Mouse (Mus musculus) lung, embryonic 14.5 days (tissue): ENCODE data around the gene Efcab12. TPM values are rescaled to one million over a fixed set of nuclear protein-coding genes. Genes with fewer than 3 reads are reported as not detected.
"Not testable (repeated sequence)": the region's sequence is repeated elsewhere in the genome, so short reads cannot be mapped to it uniquely, and the experiment has no call there.

Experiments used
- ATAC-seq: fragments of 200-750 bp; cut with Nextera tagmentation; 2 replicates; pipeline ENCODE4 v1.8.0; 2017; ENCODE audit warnings: mild to moderate bottlenecking, moderate TSS enrichment, moderate library complexity; ENCODE audit not compliant: insufficient read depth
- DNase-seq: peaks from one replicate; pipeline ENCODE4 v3.0.0-alpha.2; 2015
- H3K27ac ChIP-seq: fragments of 300-500 bp; sonication (generic); 2 replicates; pipeline ENCODE4 v1.5.1; 2014; ENCODE audit warnings: low read depth, mild to moderate bottlenecking, moderate library complexity
- H3K27me3 ChIP-seq: fragments of 300-500 bp; sonication (generic); 2 replicates; pipeline ENCODE4 v1.6.1; 2014; ENCODE audit warnings: low read length, control low read depth; ENCODE audit not compliant: insufficient read depth
- H3K36me3 ChIP-seq: fragments of 300-500 bp; sonication (generic); 2 replicates; pipeline ENCODE4 v1.6.1; 2014; ENCODE audit warnings: control low read depth; ENCODE audit not compliant: insufficient read depth
- H3K4me1 ChIP-seq: fragments of 300-500 bp; sonication (generic); 2 replicates; pipeline ENCODE4 v1.6.1; 2014; ENCODE audit warnings: antibody characterized with exemption, control low read depth; ENCODE audit not compliant: insufficient read depth
- H3K4me2 ChIP-seq: fragments of 300-500 bp; sonication (generic); 2 replicates; pipeline ENCODE4 v1.6.1; 2014; ENCODE audit warnings: mild to moderate bottlenecking
- H3K4me3 ChIP-seq: fragments of 300-500 bp; sonication (generic); 2 replicates; pipeline ENCODE4 v1.5.1; 2014; ENCODE audit warnings: low read depth, low read length
- H3K9ac ChIP-seq: fragments of 300-500 bp; sonication (generic); 2 replicates; pipeline ENCODE4 v1.6.1; 2014
- H3K9me3 ChIP-seq: fragments of 300-500 bp; sonication (generic); 2 replicates; pipeline ENCODE4 v1.6.1; 2016; ENCODE audit warnings: low read depth, low read length, control low read depth
- CTCF ChIP-seq: IDR thresholded peaks from 2 replicates; pipeline ENCODE4 v1.5.1; 2016; ENCODE audit warnings: antibody characterized with exemption, low read depth
- WGBS: fragments of 180-500 bp; shearing (Covaris S2); extraction: QIAGEN DNeasy Blood & Tissue Kit; methylation state at CpG from one replicate; pipeline ENCODE4 v1.1.7; 2014; 5-methylcytosine and 5-hydroxymethylcytosine counted together
- polyA plus RNA-seq: library from polyadenylated mRNA; unstranded; fragments of >200 nt; fragmentation: Nextera tagmentation; extraction: Ambion mirVana; gene quantifications from 2 replicates; pipeline ENCODE4 v1.2.1, GENCODE M21; 2014

Efcab12 gene
- 0.80 and 0.87 TPM in 2 replicates for polyA plus RNA-seq

DNA sequence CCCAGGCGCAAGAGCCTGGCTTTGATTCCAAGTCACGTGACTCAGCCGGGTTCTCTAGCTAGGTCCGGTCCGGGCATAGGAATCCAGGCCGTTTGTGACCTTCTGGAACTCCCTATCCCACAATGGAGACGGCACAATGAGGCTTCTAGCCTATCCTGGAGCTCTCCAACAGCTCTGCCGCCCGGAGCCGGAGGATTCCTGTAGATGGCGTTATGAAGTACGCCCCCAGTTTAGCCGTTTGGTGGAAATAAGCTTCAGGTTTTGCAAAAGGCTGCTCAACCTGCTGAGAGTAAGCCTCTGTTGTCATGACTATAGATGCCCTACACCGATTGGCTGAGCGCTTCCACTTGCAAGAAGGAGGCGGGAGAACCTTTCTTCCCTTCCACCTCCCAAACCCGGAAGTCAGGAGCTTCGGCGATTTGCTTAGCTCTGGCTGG, at the start of gene Efcab12:
Efcab12 (minus strand) TSS at position 252 of the 437 bp plus-strand sequence.
- H3K4me3 ChIP-seq: peak within 1 kb of the TSS; percentile 26
- 1% methylated on average over 19 of the region's 19 CpGs for WGBS
- ATAC-seq: peak; percentile 94
- H3K27me3 ChIP-seq: no peaks in the 10 kb centered on the region
- H3K4me1 ChIP-seq: no peaks in the 10 kb centered on the region
- H3K9ac ChIP-seq: peak within 1 kb of the TSS; percentile 24; the same call in 1 of the 2 replicates
- no peak for TF ChIP-seq CTCF
- H3K27ac ChIP-seq: no peak within 1 kb of the TSS
- DNase-seq: peak; percentile 84
- H3K36me3 ChIP-seq: peaks cover 16% of the 10 kb centered on the region; the same call in 1 of the 2 replicates
- H3K4me2 ChIP-seq: peak within 1 kb of the TSS; percentile 62
- no peaks in the 10 kb centered on the region for H3K9me3 ChIP-seq

GRCm38 (mm10) chr6:115886894-115887293, 48.7 kb upstream of the Efcab12 start:
- Histone ChIP-seq H3K4me1 (peaks cover 13% of the 10 kb centered on the region), H3K9me3 (no peaks in the 10 kb centered on the region), H3K9ac (no peak overlapping the region), H3K36me3 (peaks cover 35% of the 10 kb centered on the region), H3K27me3 (no peaks in the 10 kb centered on the region), H3K4me3 (no peak overlapping the region), H3K4me2 (no peak overlapping the region), H3K27ac (no peak overlapping the region)
- WGBS: 48% methylated on average over 4 of the region's 4 CpGs
- no peak for TF ChIP-seq CTCF
- DNase-seq: no peak
- no peak for ATAC-seq

DNA sequence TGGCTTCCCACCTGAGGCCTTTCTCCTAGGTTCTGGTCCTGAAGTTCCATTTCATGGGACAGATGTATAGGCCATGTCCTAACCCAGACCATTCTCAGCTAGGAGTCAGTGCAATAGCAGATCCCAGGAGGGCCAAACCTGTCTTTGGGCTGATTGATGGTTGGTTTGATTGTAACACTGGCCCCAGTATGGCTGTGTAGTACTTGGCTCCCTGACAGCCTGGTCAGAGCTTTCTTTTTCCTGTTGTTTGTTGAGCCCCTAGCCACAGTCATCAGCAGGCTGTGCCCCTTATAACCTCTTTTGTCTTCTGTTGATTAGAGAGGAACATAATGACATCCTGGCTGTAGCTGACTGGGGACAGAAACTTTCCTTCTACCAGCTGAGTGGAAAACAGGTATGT, 45.8 kb upstream of the Efcab12 start:
- H3K4me1 ChIP-seq: peaks cover 4% of the 10 kb centered on the region
- H3K4me3 ChIP-seq: no peak overlapping the region
- DNase-seq (peak; percentile 42), ATAC-seq (peak; percentile 33; the same call in 1 of the 2 replicates)
- no peaks in the 10 kb centered on the region for H3K27me3 ChIP-seq
- no peak for TF ChIP-seq CTCF
- H3K9me3 ChIP-seq: no peaks in the 10 kb centered on the region
- no peak overlapping the region for H3K4me2 ChIP-seq
- H3K27ac ChIP-seq: no peak overlapping the region
- peaks cover 32% of the 10 kb centered on the region for H3K36me3 ChIP-seq
- no peak overlapping the region for H3K9ac ChIP-seq

GRCm38 (mm10) chr6:115880751-115881150, 42.5 kb upstream of the Efcab12 start:
- Histone ChIP-seq H3K27me3 (no peaks in the 10 kb centered on the region), H3K4me1 (peaks cover 8% of the 10 kb centered on the region), H3K9me3 (no peaks in the 10 kb centered on the region), H3K27ac (peak overlapping the region; percentile 67; the same call in 1 of the 2 replicates), H3K9ac (no peak overlapping the region), H3K36me3 (peaks cover 14% of the 10 kb centered on the region), H3K4me2 (no peak overlapping the region), H3K4me3 (no peak overlapping the region)
- 59% methylated on average over 8 of the region's 8 CpGs for WGBS
- ATAC-seq (peak; percentile 30), DNase-seq (peak; percentile 46)
- TF ChIP-seq CTCF: no peak

DNA sequence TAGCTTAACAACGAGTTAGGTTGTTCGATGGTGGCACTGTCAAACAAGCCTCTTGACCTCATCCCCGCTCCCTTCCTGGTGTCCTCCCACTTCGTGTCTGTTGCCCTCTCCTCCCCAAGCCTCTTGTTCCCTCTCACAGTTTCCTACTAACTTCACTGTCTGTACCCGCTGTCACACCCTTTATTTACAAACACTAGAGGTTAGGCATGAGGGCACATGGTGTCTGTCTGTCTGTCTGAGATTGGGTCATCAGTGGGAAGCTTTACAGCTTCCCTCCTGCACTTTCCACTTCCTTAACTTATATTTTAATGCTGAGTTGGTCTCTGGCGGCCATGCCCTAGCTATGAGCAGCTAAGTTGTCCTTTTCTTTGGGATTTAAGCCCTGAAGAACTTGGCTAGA, 41.5 kb upstream of the Efcab12 start:
- H3K27ac ChIP-seq: no peak overlapping the region
- H3K9me3 ChIP-seq: no peaks in the 10 kb centered on the region
- peaks cover 18% of the 10 kb centered on the region for H3K36me3 ChIP-seq
- H3K9ac ChIP-seq: no peak overlapping the region
- no peak overlapping the region for H3K4me3 ChIP-seq
- DNase-seq (no peak), ATAC-seq (no peak)
- H3K4me1 ChIP-seq: peaks cover 8% of the 10 kb centered on the region
- TF ChIP-seq CTCF: no peak
- H3K4me2 ChIP-seq: no peak overlapping the region
- WGBS: 60% methylated on average over 6 of the region's 6 CpGs
- no peaks in the 10 kb centered on the region for H3K27me3 ChIP-seq

DNA sequence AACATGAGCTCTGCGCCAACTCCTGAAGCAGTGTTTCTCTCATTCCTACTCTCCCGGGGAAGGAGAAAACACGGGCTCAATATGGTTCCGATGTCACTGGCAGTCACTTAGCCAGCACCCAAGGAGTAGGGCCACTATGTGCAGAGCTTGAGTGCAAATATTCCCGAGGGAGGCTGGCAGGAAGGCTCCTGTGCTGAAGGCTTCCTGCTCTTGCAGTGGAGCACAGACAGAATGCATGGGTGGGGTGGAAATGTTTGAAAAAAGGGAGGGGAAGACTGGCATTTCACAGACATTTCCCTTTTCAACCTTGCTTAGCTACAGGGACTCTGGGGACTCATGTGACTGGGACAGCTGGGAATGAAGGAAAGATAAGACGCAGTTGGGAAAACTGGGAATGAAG, 40.5 kb upstream of the Efcab12 start:
- H3K4me1 ChIP-seq: peaks cover 8% of the 10 kb centered on the region
- H3K36me3 ChIP-seq: peaks cover 18% of the 10 kb centered on the region
- H3K4me2 ChIP-seq: no peak overlapping the region
- DNase-seq: no peak
- H3K4me3 ChIP-seq: no peak overlapping the region
- ATAC-seq: no peak
- H3K27ac ChIP-seq: peak overlapping the region; percentile 27; the same call in 1 of the 2 replicates
- no peak for TF ChIP-seq CTCF
- no peak overlapping the region for H3K9ac ChIP-seq
- 44% methylated on average over 6 of the region's 6 CpGs for WGBS
- H3K9me3 ChIP-seq: no peaks in the 10 kb centered on the region
- no peaks in the 10 kb centered on the region for H3K27me3 ChIP-seq

DNA sequence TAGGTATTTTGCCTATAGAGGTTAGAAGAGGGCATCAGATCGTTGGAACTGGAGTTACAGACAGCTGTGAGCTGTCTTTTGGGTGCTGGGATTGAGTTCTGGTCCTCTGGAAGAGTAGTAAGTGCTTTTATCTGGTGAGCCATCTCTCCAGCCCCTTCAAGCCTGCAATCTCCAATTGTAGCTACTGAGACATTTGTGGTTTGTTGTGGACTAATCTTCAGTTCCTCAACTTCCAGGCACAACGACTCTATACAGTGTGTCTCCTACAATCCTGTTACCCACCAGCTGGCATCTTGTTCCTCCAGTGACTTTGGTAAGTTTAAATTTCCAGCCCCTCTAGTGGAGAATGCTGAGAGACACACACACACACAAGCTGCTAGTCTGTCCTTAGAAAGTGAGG, 39.0 kb upstream of the Efcab12 start:
- H3K27ac ChIP-seq: no peak overlapping the region
- ATAC-seq (no peak), DNase-seq (no peak)
- WGBS: 79% methylated on average over 2 of the region's 2 CpGs
- H3K4me1 ChIP-seq: peaks cover 8% of the 10 kb centered on the region
- H3K9ac ChIP-seq: no peak overlapping the region
- H3K27me3 ChIP-seq: no peaks in the 10 kb centered on the region
- peaks cover 12% of the 10 kb centered on the region for H3K36me3 ChIP-seq
- no peaks in the 10 kb centered on the region for H3K9me3 ChIP-seq
- H3K4me2 ChIP-seq: no peak overlapping the region
- H3K4me3 ChIP-seq: no peak overlapping the region
- TF ChIP-seq CTCF: no peak

DNA sequence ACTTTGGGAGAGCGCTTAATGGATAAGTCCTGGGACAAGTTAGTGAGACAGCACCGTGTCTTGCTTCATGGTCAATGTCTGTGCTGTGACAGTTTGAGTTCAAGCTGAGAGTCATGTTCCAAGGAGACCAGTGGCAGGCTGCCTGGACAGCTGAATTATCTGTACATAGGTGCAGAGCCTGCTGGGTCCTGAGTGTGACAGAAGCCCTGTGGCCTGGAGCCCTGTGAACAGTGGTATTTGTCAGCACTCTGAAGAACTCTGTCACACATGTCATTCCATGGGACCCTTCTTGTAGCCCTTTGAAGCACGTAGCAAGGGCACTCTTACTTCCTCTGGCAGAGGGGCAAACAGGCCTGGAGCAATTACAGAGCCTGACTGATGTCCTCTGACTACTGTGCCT, 33.1 kb upstream of the Efcab12 start:
- not testable (repeated sequence) for H3K4me3 ChIP-seq, H3K27ac ChIP-seq, ATAC-seq, H3K27me3 ChIP-seq, H3K4me2 ChIP-seq, H3K9ac ChIP-seq, H3K9me3 ChIP-seq, DNase-seq, H3K4me1 ChIP-seq
- no CpG with 5 or more reads among the region's 3 CpGs for WGBS
- H3K36me3 ChIP-seq: peaks cover 12% of the 10 kb centered on the region; the same call in 1 of the 2 replicates

GRCm38 (mm10) chr6:115867157-115867556, 28.9 kb upstream of the Efcab12 start:
- not testable (repeated sequence) for H3K4me1 ChIP-seq, DNase-seq, H3K9me3 ChIP-seq, H3K9ac ChIP-seq, H3K4me2 ChIP-seq, H3K36me3 ChIP-seq, H3K27me3 ChIP-seq, H3K4me3 ChIP-seq, H3K27ac ChIP-seq, ATAC-seq
- WGBS: no CpG with 5 or more reads among the region's 3 CpGs
